Mouse (Mus musculus): ENCODE measurements at regions not wholly inside any gene's neighbourhood (a gene's known extent, or its start where the extent isn't known, plus 50 kb on each side); places are given as distances from the start of the nearest gene placed in this dataset.

GRCm38 (mm10) chr5:119213692-119214357 lies 456.6 kb upstream of the Tbx3 start:
- TF ChIP-seq CTCF (IDR thresholded peaks at IDR 0.05; ENCODE audit: low read depth, low read length): no peak
- no peak for TF ChIP-seq POLR2A (IDR thresholded peaks at IDR 0.05; ENCODE audit: insufficient read depth, low read length)

Data from ES-Bruce4 (cell line).